Mouse (Mus musculus): ENCODE results near the gene Myoz2. TPM values are rescaled to one million over a fixed set of nuclear protein-coding genes. Genes with fewer than 3 reads are reported as not detected.

Gene Myoz2
- total and polyA plus RNA-seq, 3 experiments = not detected

DNA sequence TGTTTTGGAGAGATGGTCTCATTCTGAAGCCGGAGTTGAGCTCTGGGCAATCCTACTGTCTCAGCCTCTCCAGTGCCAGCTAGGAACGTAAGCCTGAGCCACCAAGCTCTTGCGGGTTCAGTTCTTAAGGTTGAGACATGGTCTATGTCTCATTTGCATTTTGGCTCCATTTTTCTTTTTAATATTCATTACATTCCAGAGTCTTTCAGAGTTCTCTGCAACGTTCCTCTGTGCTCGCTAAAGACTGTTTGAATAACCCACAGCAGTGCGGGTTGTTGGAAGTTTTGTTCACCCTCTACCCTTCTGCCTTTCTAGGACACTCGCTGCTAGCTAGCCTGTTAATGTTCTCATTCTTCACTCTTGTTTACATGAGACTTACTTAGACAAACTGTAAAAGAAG, 46.1 kb upstream of the Myoz2 start:
- Histone ChIP-seq H3K4me2 (ENCODE audit: insufficient read depth, low read depth, poor library complexity, severe bottlenecking) (no peak overlapping the region), H3K9me3 (replicated peaks; ENCODE audit: low read length) (no peaks in the 10 kb centered on the region), H3K27me3 (replicated peaks) (no peaks in the 10 kb centered on the region), H3K27ac (ENCODE audit: insufficient read depth, low read depth) (no peak overlapping the region), H3K79me2 (replicated peaks; ENCODE audit: control insufficient read depth, extremely low read depth, insufficient read depth, poor library complexity, severe bottlenecking) (no peaks in the 10 kb centered on the region), H3K4me1 (ENCODE audit: control insufficient read depth in 1 of 2, insufficient read depth in 2 of 2) (no peaks in the 10 kb centered on the region), H3K36me3 (replicated peaks in 1 of 2; ENCODE audit: control insufficient read depth in 1 of 2, insufficient read depth in 1 of 2, low read length in 1 of 2) (no peaks in the 10 kb centered on the region), H3K9ac (ENCODE audit: insufficient read depth, low read depth) (no peak overlapping the region), H3K4me3 (replicated peaks in 1 of 3; ENCODE audit: low read depth in 2 of 3, low read length in 2 of 3, poor library complexity in 1 of 3) (no peak overlapping the region)
- TF ChIP-seq ZKSCAN1 (IDR thresholded peaks at IDR 0.05; ENCODE audit: borderline replicate concordance, low read depth, low read length) (no peak), MAX (IDR thresholded peaks at IDR 0.05; ENCODE audit: low read length) (no peak), JUN (IDR thresholded peaks at IDR 0.05; ENCODE audit: insufficient read depth, low read depth, low read length) (no peak), ETS1 (conservative IDR thresholded peaks at IDR 0.05; ENCODE audit: low read depth, low read length) (no peak), USF1 (IDR thresholded peaks at IDR 0.05; ENCODE audit: low read depth, low read length) (no peak), ZC3H11A (IDR thresholded peaks at IDR 0.05; ENCODE audit: low read depth, low read length) (no peak), MXI1 (IDR thresholded peaks at IDR 0.05; ENCODE audit: low read depth, low read length) (no peak), TCF12 (IDR thresholded peaks at IDR 0.05; ENCODE audit: low read depth, low read length) (no peak), UBTF (IDR thresholded peaks at IDR 0.05; ENCODE audit: low read depth, low read length) (no peak)
- in situ Hi-C loops (cut with MboI; ENCODE audit: low pct_ligation_motif_present, low pct_unique_long_range_greater_than_20kb, low sequenced_read_pairs) (no loop called here), dilution Hi-C loops (cut with MboI; ENCODE audit: extremely low pct_ligation_motif_present, extremely low pct_unique_long_range_greater_than_20kb, low sequenced_read_pairs) (no loop called here)
- DNase-seq (ENCODE audit: extremely low read depth) = no peak

DNA sequence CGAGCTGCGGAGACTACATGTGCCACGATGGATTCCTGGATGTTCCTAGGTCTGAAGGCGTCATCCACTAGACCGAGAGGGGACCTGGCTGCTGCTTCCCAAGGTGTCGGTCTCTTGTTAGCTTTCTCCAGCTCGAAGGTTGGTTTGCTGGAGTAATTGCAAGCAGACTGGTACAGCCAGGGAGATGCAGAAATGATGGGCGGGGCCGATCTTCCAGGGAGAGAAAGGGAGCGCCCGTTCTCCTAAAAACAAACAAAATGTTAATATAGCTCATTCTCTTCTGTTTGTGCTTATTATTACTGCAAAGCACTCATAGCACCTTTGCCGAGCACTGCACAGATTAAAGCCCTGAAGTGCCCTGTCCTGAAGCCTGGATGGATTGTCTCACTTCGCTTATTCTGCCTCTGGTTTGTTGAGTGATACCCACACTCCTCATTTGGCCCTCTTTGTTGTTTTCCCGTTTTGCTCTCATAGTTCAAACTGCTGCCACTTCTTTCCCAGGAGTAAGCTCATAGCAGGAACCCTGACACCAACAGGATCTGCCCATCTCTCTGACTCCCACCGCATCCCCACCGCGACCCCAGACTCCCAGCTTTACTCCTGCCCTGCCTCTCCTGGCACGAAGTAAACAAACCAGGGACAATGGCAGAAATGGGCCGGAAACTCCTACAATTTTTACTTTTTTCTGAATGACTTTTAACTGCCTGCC, 45.4 kb upstream of the Myoz2 start:
- dilution Hi-C loops (cut with MboI; ENCODE audit: extremely low pct_ligation_motif_present, extremely low pct_unique_long_range_greater_than_20kb, low sequenced_read_pairs) = no loop called here
- no peak overlapping the region for H3K4me2 ChIP-seq (ENCODE audit: insufficient read depth, low read depth, poor library complexity, severe bottlenecking)
- TF ChIP-seq USF1 (IDR thresholded peaks at IDR 0.05; ENCODE audit: low read depth, low read length) (no peak), BHLHE40 (IDR thresholded peaks at IDR 0.05; ENCODE audit: low read depth, low read length) (no peak), KAT2A (IDR thresholded peaks at IDR 0.05; ENCODE audit: insufficient replicate concordance, low read length) (no peak), HCFC1 (IDR thresholded peaks at IDR 0.05; ENCODE audit: low read depth, low read length) (no peak), CTCF (conservative IDR thresholded peaks at IDR 0.05 in 1 of 2, IDR thresholded peaks at IDR 0.05 in 1 of 2; ENCODE audit: low read depth in 2 of 2, low read length in 2 of 2) (no peak), TBP (conservative IDR thresholded peaks at IDR 0.05; ENCODE audit: low read depth, low read length) (no peak), ZMIZ1 (IDR thresholded peaks at IDR 0.05; ENCODE audit: low read depth, low read length) (no peak), MAFK (IDR thresholded peaks at IDR 0.05; ENCODE audit: insufficient replicate concordance, low read length) (no peak), NELFE (IDR thresholded peaks at IDR 0.05; ENCODE audit: low read depth, low read length) (no peak), MXI1 (IDR thresholded peaks at IDR 0.05; ENCODE audit: low read depth, low read length) (no peak), RAD21 (IDR thresholded peaks at IDR 0.05; ENCODE audit: low read depth, low read length) (no peak), JUND (conservative IDR thresholded peaks at IDR 0.05; ENCODE audit: low read depth, low read length) (no peak), NRF1 (IDR thresholded peaks at IDR 0.05; ENCODE audit: low read depth, low read length) (no peak)

More for the DNA sequence above, 45.4 kb upstream of the Myoz2 start:
- H3K4me1 ChIP-seq (ENCODE audit: control insufficient read depth in 1 of 2, insufficient read depth in 2 of 2) = no peaks in the 10 kb centered on the region
- H3K9me3 ChIP-seq (replicated peaks; ENCODE audit: low read length) = no peaks in the 10 kb centered on the region
- no peak overlapping the region for H3K9ac ChIP-seq (ENCODE audit: insufficient read depth, low read depth)
- H3K79me2 ChIP-seq (replicated peaks; ENCODE audit: control insufficient read depth, extremely low read depth, insufficient read depth, poor library complexity, severe bottlenecking) = no peaks in the 10 kb centered on the region
- in situ Hi-C loops (cut with MboI; ENCODE audit: low pct_ligation_motif_present, low pct_unique_long_range_greater_than_20kb, low sequenced_read_pairs) = no loop called here
- H3K4me3 ChIP-seq (replicated peaks in 1 of 3; ENCODE audit: low read depth in 2 of 3, low read length in 2 of 3, poor library complexity in 1 of 3) = no peak overlapping the region
- no peak for DNase-seq (ENCODE audit: extremely low read depth)
- no peak overlapping the region for H3K27ac ChIP-seq (ENCODE audit: insufficient read depth, low read depth)
- H3K27me3 ChIP-seq (replicated peaks) = no peaks in the 10 kb centered on the region
- no peaks in the 10 kb centered on the region for H3K36me3 ChIP-seq (replicated peaks in 1 of 2; ENCODE audit: control insufficient read depth in 1 of 2, insufficient read depth in 1 of 2, low read length in 1 of 2)

Data from CH12.LX (cell line).